Mouse (Mus musculus): Measurements from ENCODE around the gene Nudt10. TPM values are rescaled to one million over a fixed set of nuclear protein-coding genes. Genes with fewer than 3 reads are reported as not detected.
"Not testable (repeated sequence)": the region's sequence is repeated elsewhere in the genome, so short reads cannot be mapped to it uniquely, and the experiment has no call there.

Gene Nudt10
- polyA plus RNA-seq (2012; rRNA removed): not detected in 2 replicates

DNA sequence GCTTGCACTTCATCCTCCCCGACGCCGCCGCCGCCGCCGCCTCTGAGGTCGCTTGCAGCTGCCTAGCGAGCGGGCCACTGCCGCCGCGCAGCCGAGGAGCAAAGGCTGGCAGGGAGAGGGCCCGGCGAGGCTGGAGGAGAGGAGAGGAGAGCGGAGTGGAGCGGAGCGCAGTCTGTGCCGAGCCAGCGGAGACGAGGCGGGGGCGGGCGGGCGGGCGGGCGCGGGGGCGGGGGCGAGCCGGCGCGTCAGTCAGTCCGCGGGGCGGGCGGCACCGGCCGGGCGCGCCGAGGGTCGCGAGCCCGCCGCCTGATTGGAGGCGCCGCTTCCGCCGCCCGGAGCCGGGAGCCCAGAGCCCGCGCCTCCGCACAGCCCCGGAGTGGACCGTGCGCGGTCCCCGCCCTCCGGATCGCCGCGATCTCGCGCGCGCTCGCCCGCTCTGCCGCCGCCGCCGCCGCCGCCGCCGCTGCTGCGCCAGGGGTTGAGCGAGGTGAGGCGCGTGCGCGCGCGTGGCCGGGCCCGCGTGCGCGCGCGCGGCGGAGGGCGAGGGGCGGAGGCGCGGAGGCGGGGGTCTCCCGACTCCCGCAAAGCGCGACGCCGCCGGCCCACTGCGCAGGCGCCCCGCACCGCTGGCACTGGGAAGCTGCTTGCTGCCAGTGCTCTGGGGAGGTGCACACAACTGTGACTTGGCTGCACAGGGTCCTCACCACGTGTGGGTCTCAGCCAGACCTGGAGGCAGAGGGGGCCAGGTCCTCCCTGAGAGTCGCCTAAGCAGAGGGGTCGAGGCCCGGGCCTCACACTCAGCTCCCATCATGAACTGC is at the start of gene Nudt10:
Gene Nudt10, minus strand, starts transcription at position 193 of the 818 bp plus-strand sequence.
- H3K4me3 ChIP-seq (ENCODE audit: extremely low read depth, insufficient read depth, insufficient read length); DNase-seq (ENCODE audit: low read depth in 1 of 2, low spot score in 2 of 2); H3K4me1 ChIP-seq (ENCODE audit: control insufficient read depth, insufficient read depth, insufficient read length); H3K36me3 ChIP-seq (ENCODE audit: control insufficient read depth, insufficient read depth, low read length); H3K27ac ChIP-seq (ENCODE audit: insufficient read depth, low read length); H3K27me3 ChIP-seq (ENCODE audit: control insufficient read depth, insufficient read depth, low read length): not testable (repeated sequence)
- WGBS: no CpG with 5 or more reads among the region's 116 CpGs

DNA sequence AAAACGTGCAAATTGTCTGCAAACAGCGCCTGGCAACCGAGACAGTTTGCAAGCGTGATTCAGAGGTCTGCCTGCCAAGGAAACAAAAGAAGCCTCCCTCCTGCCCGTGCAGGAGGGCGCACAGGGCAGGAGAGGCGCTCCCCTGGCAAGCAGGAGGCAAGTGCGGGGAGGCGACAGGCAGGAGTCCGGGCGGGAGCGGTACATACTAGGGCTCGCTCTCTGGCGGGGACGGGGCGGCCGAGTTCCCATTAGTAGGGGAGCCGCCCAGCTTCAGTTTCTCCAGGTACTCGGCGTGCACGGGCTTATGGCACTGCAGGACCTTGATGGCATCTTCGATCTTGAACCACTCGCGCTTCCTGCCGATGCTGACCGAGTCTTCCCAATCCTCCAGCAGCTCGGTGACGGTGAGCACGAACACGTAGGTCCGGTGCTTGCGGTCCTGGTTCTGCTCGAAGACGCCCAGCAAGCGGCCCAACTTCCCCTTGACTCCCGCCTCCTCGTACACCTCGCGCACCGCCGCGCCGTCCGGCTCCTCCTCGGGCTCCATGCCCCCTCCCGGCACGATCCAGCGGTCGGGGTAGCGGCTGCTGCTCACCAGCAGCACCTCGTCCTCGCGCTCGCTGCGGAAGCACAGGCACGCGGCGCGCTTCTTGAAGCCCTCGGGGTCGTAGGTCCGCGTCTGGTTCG is 536 bp downstream of the Nudt10 start:
- not testable (repeated sequence) for H3K27ac ChIP-seq (ENCODE audit: insufficient read depth, low read length); H3K4me1 ChIP-seq (ENCODE audit: control insufficient read depth, insufficient read depth, insufficient read length); H3K27me3 ChIP-seq (ENCODE audit: control insufficient read depth, insufficient read depth, low read length); H3K4me3 ChIP-seq (ENCODE audit: extremely low read depth, insufficient read depth, insufficient read length); H3K36me3 ChIP-seq (ENCODE audit: control insufficient read depth, insufficient read depth, low read length); DNase-seq (ENCODE audit: low read depth in 1 of 2, low spot score in 2 of 2)
- WGBS: 37% methylated on average over 23 of the region's 64 CpGs

DNA sequence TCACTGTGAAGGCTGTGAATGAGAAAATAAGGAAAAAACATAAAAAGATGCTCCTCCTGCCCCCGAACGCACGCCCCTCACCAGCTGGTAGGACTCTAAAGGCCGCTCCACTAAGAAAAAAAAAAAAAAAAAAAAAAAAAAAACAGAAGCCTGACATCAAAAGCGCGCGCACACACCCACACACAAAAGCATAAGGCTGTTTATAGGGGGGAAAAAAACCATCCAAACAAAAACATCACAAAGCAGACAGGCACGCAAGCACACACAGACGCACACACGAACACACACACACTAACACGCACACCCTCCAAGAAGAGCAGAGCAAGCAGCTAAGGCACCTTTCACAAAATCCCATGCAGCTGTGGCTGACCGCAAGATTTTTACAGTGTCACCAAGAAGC is 1.1 kb downstream of the Nudt10 start:
- Histone ChIP-seq H3K27ac (ENCODE audit: insufficient read depth, low read length) (no peak overlapping the region), H3K36me3 (ENCODE audit: control insufficient read depth, insufficient read depth, low read length) (no peaks in the 10 kb centered on the region), H3K4me1 (ENCODE audit: control insufficient read depth, insufficient read depth, insufficient read length) (no peaks in the 10 kb centered on the region), H3K27me3 (ENCODE audit: control insufficient read depth, insufficient read depth, low read length) (no peaks in the 10 kb centered on the region), H3K4me3 (ENCODE audit: extremely low read depth, insufficient read depth, insufficient read length) (no peak overlapping the region)
- no peak for DNase-seq (ENCODE audit: low read depth in 1 of 2, low spot score in 2 of 2)
- TF ChIP-seq CTCF (IDR thresholded peaks at IDR 0.05; ENCODE audit: extremely low read depth, insufficient read depth, insufficient read length, insufficient replicate concordance) (no peak), POLR2A (IDR thresholded peaks at IDR 0.05; ENCODE audit: low read depth, low read length) (no peak)
- WGBS: 23% methylated on average over 12 of the region's 12 CpGs

Other genes with a start within 250 kb of the Nudt10 start
- gene Nudt11, start 125.6 kb downstream of the Nudt10 start, polyA plus RNA-seq (2012; rRNA removed): not detected in 2 replicates
- not detected in 2 replicates for gene AU022751, start 89.6 kb downstream of the Nudt10 start, polyA plus RNA-seq (2012; rRNA removed)
- gene Bmp15, start 147.7 kb upstream of the Nudt10 start, polyA plus RNA-seq (2012; rRNA removed): not detected in 2 replicates
- 0.38 and 0.79 TPM in 2 replicates for gene Shroom4, start 226.8 kb upstream of the Nudt10 start, polyA plus RNA-seq (2012; rRNA removed)

All from spleen, adult 2 months (tissue).